Mouse (Mus musculus) kidney, adult 2 months (tissue): Measurements from ENCODE around the gene Iqschfp.

Experiments
- CTCF ChIP-seq: fragments of 200-500 bp; conservative IDR thresholded peaks from 2 replicates; pipeline ENCODE4 v1.5.1; 2011; ENCODE audit warnings: low read depth, mild to moderate bottlenecking, control low read depth, low read length, moderate library complexity, mixed read lengths; ENCODE audit not compliant: insufficient read depth, insufficient read length
- POLR2A ChIP-seq: fragments of 200-500 bp; IDR thresholded peaks from one replicate; pipeline ENCODE4 v1.6.1; 2011; ENCODE audit warnings: low read depth, low read length, control low read depth

GRCm38 (mm10) chr3:68518586-68518985 lies 626.6 kb downstream of the Iqschfp start:
- TF ChIP-seq CTCF (no peak), POLR2A (no peak)
